Mouse (Mus musculus): ENCODE results near the gene Ivd. TPM values are rescaled to one million over a fixed set of nuclear protein-coding genes. Genes with fewer than 3 reads are reported as not detected.

Gene Ivd
- 10 to 100 TPM; 63.1 to 68.5 TPM for total RNA-seq (2021)
- long read RNA-seq, experiment 1, transcript Ivd-201 (12 exons, 3,665 nt), result major isoform, 38 of 49 reads
- long read RNA-seq, experiment 1, partial matches to known transcripts, result 3 of 49 reads
- long read RNA-seq, experiment 1, other reads (novel, unspliced or antisense), result 8 of 49 reads
- long read RNA-seq, experiment 2, transcript Ivd-201 (12 exons, 3,665 nt), result major isoform, 29 of 37 reads
- long read RNA-seq, experiment 2, partial matches to known transcripts, result 3 of 37 reads
- long read RNA-seq, experiment 2, other reads (novel, unspliced or antisense), result 5 of 37 reads

- DNase-seq (ENCODE audit: low spot score in 2 of 2), result peak; percentile 88 to 93
Observed at GRCm38 (mm10) chr2:118861454-118862339, at the start of gene Ivd. Gene Ivd (plus strand): TSS chr2:118861954.

GRCm38 (mm10) chr2:118812724-118813123 lies 49.0 kb upstream of the Ivd start:
- DNase-seq (ENCODE audit: low spot score in 2 of 2), result no peak

GRCm38 (mm10) chr2:118813981-118814836 lies 47.5 kb upstream of the Ivd start, which contains the start of gene Knstrn:
Gene Knstrn (plus strand): TSS chr2:118814003.
- peak; percentile 81 to 89 for DNase-seq (ENCODE audit: low spot score in 2 of 2)

- no peak for DNase-seq (ENCODE audit: low spot score in 2 of 2)
Observed at GRCm38 (mm10) chr2:118822800-118823199, 39.0 kb upstream of the Ivd start.

- DNase-seq (ENCODE audit: low spot score in 2 of 2), result no peak
Observed at GRCm38 (mm10) chr2:118824396-118824795, 37.4 kb upstream of the Ivd start.

GRCm38 (mm10) chr2:118829096-118829495 lies 32.7 kb upstream of the Ivd start:
- DNase-seq (ENCODE audit: low spot score in 2 of 2), result no peak

GRCm38 (mm10) chr2:118834061-118834460 lies 27.7 kb upstream of the Ivd start:
- DNase-seq (ENCODE audit: low spot score in 2 of 2), result no peak

- DNase-seq (ENCODE audit: low spot score in 2 of 2), result no peak
Observed at GRCm38 (mm10) chr2:118835115-118835514, 26.6 kb upstream of the Ivd start.

- no peak for DNase-seq (ENCODE audit: low spot score in 2 of 2)
Observed at GRCm38 (mm10) chr2:118838330-118838729, 23.4 kb upstream of the Ivd start.

- no peak for DNase-seq (ENCODE audit: low spot score in 2 of 2)
Observed at GRCm38 (mm10) chr2:118841186-118841585, 20.6 kb upstream of the Ivd start.

GRCm38 (mm10) chr2:118841774-118842173 lies 20.0 kb upstream of the Ivd start:
- DNase-seq (ENCODE audit: low spot score in 2 of 2), result no peak

- no peak for DNase-seq (ENCODE audit: low spot score in 2 of 2)
Observed at GRCm38 (mm10) chr2:118844427-118844826, 17.3 kb upstream of the Ivd start.

- no peak for DNase-seq (ENCODE audit: low spot score in 2 of 2)
Observed at GRCm38 (mm10) chr2:118846246-118846645, 15.5 kb upstream of the Ivd start.

GRCm38 (mm10) chr2:118851756-118852155 lies 10.0 kb upstream of the Ivd start:
- DNase-seq (ENCODE audit: low spot score in 2 of 2), result no peak

GRCm38 (mm10) chr2:118862340-118862675 lies 554 bp downstream of the Ivd start:
- DNase-seq (ENCODE audit: low spot score in 2 of 2), result no peak

GRCm38 (mm10) chr2:118870601-118871000 lies 8.8 kb downstream of the Ivd start:
- DNase-seq (ENCODE audit: low spot score in 2 of 2), result no peak

- DNase-seq (ENCODE audit: low spot score in 2 of 2), result no peak
Observed at GRCm38 (mm10) chr2:118871032-118871431, 9.3 kb downstream of the Ivd start.

- DNase-seq (ENCODE audit: low spot score in 2 of 2), result no peak
Observed at GRCm38 (mm10) chr2:118873018-118873417, 11.3 kb downstream of the Ivd start.

- DNase-seq (ENCODE audit: low spot score in 2 of 2), result no peak
Observed at GRCm38 (mm10) chr2:118873890-118874430, 12.2 kb downstream of the Ivd start.

- no peak for DNase-seq (ENCODE audit: low spot score in 2 of 2)
Observed at GRCm38 (mm10) chr2:118875316-118875715, 13.6 kb downstream of the Ivd start.

- no peak for DNase-seq (ENCODE audit: low spot score in 2 of 2)
Observed at GRCm38 (mm10) chr2:118876453-118876852, 14.7 kb downstream of the Ivd start.
